Mouse (Mus musculus) left cerebral cortex, adult 9 months (tissue): ENCODE data around the gene Nlgn2.
"Not testable (repeated sequence)": the region's sequence is repeated elsewhere in the genome, so short reads cannot be mapped to it uniquely, and the experiment has no call there.

Source experiments
- DNase-seq, 2 experiments: peaks; one replicate each; pipeline ENCODE4 v3.0.0; 2022; ENCODE audit warnings: low spot score in 2 of 2

Nlgn2 gene

DNA sequence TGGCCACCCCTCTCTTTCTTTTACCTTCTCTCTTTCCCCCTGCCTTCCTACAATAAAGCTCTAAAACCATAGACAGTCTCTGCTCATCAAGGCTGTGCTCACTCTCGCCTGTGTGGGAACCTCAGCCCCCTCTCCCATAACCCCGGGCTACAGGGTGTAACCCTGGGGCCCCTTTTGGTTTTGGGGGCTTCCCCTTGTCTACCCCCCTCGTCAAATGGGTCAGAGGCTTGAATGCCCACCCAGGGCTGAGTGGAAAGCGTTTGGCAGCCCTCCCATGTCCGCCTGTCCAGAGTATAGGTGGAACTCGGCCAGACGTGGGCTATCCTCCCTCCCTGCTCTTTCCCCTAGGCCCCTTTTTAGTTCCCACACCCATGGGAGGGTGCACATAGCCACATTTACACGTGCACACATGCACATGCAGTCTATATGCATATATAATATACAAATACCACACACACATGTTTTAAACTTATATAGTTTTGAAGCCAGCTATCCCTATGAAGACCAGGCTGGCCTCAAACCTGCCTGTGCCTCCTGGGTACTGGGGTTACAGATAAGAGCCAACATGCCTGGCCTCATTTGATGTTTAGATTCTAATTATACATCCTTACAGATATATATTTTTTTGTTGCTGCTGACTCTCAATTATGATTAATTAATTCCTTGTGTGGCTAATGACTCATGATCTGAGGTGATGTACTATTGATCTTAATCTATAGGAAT lies 26.7 kb upstream of the Nlgn2 start:
- no peak for DNase-seq

DNA sequence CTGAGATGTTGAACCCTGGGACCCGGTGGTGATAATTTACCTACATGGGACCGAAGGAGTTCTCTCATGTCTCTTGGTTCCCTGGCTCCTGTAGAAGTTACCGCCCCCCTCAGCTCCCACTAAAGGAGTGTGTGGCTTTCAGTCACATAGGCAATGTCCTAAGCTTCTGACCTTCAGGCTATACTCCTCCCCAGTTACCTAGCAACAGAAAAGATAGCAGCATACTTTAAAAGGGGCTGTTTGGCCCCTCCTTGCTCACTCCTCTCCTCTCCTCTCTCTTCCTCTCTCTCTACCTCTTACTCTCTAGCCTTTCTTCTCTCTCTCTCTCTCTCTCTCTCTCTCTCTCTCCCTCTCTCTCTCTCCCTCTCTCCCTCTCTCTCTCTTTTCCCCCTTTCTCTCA lies 26.1 kb upstream of the Nlgn2 start:
- not testable (repeated sequence) for DNase-seq

- DNase-seq = no peak
These were observed 20.8 kb upstream of the Nlgn2 start, which contains the start of gene Tnk1 for GRCm38 (mm10) chr11:69858113-69858998. Tnk1 (minus strand) TSS chr11:69858730.

DNA sequence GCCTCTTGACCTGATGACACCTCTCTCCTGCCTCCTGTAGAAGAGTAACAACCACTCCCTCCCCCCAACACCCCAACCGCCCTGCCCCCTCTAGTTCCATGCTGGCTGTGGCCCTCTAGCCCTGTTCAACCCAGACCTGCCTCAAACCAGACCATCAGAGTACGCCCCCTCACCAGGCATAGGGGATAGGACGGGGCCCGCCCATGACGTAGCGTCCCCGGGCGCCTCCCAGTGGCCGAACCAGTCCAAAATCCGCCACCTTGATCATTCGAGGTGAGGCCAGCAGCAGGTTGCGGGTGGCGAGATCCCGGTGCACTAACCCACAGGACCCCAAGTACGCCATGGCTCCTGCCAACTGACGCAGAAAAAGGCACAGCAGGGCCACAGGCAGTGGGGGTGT lies 17.8 kb upstream of the Nlgn2 start:
- no peak for DNase-seq

GRCm38 (mm10) chr11:69854680-69855079 lies 17.1 kb upstream of the Nlgn2 start:
- DNase-seq = no peak

DNA sequence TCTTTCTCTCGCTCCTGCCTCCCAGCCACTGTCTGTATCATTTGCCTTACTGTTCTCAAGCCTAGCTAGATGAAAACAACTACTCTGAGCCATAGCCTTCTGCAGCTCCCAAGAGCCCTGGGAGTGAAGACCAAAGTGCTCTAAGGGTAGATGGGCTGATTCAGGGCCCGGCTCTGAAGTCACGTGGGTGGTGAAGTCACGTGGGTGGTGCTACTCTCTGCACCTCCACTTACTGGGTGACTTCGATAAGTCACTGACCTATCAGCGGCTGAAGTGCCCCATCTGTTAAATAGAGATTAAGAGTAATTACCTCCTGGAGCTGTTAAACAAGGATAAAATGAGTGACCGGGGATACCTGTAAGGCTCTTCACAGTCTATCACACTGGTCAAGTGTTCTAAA lies 16.4 kb upstream of the Nlgn2 start:
- no peak for DNase-seq

DNA sequence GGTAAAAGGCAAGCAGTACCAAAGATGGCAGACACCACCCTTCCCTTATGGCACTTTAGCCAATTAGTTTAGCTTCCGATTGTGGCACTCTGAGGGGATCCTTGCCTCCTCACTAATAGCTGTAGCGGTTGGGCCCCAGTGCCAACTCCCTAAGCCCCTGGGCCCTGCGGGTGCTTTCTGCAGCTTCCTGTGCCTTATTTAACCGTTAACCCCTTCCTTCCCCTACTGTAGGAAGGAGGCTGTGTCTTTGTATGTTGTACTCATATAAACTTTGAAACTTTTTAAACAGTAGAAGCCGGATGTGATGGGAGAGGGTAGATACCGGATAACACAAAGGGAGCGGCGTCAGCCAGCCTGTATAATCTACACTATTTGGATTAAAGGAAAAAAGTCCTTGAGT lies 13.2 kb upstream of the Nlgn2 start:
- no peak for DNase-seq

- DNase-seq = no peak
These were observed 12.3 kb upstream of the Nlgn2 start for GRCm38 (mm10) chr11:69849884-69850283.

- no peak for DNase-seq
These were observed 11.5 kb upstream of the Nlgn2 start for GRCm38 (mm10) chr11:69849128-69849527.

DNA sequence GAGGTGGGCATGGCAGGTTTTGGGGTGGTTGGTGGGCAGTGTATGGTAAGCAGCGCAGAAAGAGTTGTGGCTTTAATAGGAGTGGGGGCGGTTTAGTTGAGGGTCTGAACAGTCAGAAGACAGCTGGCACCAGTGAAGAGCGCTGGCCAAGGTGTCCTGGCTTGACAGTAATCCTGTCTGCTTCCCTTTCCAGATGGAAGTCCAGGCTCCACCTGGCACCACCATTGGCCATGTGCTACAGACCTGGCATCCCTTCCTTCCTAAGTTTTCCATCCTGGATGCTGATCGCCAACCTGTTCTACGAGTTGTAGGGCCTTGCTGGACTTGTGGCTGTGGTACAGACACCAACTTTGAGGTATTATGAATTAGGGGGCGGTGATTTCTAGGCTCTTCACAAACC lies 10.4 kb upstream of the Nlgn2 start:
- no peak for DNase-seq

DNA sequence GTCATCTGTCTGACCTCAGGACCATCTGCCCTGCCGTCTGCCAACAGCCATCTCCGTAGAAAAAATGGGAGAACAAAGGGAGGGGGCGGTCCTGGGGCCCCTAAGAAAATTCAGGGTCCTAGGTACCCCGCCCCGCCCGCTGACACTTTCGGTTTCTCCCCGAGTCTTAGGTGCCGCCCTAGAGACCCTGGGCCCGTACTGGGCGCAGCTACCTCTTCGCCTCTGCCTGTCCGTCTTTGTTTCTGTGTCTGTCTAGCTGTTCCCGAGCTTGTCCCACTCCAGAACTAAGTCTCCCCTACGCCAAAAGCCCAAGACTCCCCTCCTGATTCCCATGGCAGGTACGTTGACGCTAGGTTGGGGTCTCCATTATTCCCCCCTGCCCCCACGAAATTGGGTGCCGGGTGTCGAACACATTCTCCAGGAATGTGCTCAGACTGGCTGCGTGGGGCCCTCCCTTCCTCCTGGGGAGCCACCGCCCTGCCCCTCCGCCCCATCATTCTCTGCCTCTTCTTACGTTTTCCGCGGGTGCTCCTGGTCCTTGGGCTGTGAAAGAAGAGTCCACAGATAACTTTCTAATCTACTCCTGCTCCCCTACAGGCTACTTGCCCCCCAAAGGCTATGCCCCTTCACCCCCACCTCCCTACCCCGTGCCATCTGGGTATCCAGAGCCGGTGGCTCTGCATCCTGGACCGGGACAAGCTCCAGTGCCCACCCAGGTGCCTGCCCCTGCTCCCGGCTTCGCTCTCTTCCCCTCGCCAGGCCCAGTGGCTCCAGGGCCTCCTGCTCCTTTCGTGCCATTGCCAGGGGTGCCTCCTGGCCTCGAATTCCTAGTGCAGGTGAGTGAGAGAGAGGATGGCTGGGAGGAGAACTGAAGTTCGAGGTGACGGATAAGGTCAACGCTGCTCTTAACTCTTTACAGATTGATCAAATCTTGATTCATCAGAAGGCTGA lies 9.4 kb upstream of the Nlgn2 start:
- DNase-seq = no peak

GRCm38 (mm10) chr11:69846198-69846680 lies 8.7 kb upstream of the Nlgn2 start, which contains the start of gene Plscr3:
Plscr3 (plus strand) TSS chr11:69846376.
- DNase-seq = peak; percentile 59 to 83

DNA sequence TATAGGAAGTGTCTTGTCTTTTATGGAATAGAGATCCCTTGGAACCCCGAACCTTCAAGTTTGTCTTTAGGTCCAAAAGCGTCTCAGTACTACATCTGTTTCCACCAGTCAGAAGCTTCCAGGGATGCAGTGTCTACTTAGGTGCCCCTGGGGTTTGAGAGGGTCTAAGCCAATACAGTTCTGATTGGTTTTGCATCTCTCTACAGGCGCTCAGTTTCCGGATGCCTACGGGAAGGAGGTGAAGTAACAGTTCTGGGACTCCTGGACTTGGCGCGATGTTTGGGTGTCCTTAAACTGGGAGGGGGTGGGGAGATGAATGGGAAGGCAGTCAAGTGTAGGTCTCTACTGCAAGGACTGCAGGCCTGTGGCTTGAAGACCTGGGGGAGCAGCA lies 1.1 kb upstream of the Nlgn2 start:
- DNase-seq = no peak

DNA sequence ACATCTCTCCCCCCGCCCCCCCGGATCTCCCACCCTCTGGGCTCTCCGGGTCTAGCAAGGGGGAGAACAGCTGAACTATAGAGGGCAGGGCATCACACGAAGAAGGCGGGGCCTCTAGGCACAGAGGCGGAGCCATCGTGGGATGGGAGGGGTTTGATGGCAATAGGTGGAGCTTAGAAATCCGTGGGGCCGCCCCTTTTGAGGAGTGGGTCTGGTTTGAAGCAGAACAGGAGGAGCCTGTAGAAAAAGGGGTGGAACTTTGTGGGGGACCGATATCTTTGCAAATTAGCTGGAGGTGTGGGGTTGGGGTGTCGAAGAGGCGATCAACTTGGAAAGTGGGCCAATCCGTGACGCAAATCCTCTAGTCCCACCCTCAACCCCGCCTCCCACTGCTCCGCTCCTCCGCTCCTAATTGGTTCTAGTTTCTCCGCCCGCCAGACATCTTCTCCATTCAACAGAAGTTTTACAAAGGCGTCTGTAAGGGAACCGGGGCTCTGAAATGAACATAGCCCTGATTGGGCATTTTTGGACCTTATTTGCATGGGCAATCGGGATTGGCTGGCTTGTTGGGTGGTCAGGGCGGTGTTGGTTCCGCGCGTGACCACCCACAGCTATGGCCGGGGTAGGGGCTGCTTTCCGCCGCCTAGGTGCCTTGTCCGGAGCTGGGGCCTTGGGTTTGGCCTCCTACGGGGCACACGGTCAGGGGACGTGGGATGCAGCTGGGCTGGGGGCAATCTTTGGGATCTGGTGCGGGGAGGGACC lies 549 bp upstream of the Nlgn2 start, which contains the start of gene Tmem256:
Tmem256 (plus strand) TSS at position 563 of the 762 bp plus-strand sequence.
- DNase-seq = peak; percentile 99

DNA sequence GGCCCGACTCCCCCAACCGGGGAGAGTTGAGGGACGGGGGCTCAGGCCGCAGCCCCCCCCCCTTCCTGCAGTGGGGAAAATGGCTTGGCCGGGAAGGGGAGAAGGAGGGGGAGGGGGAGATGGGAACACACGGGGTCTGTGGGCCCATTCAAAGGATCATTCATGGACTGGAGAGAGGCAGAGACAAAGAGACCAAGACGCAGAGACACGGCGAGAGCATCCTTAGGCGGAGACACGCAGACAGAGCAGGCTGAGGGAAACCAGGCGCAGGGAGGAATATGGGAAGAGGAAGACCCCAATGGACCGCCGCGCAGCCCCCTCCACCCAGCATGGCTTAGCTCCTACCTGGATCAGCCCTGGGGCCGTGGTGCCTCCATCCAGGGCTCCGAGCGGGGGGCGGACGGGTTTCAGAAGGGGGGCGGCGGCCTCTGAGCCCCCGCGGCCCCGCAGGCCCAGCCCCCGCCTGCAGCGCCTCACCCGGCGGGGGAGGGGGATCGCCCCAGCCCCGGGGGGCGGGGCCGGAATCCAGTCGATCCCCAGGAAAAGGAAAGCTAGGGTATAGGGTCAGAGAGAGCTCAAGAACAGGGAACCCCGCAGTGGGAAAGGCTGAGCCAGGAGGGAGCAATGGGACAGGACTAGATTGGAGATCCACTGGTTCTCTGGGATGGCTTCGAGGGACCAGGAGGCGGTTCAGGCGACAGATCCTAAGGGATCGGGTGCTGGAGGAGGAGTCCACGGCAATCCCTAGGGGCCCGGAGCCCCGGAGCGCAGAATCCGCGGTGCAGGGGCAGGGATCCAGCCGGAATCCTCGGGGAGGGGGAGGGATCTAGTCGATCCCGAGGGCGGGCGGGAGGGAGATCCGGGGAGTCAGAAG lies 644 bp downstream of the Nlgn2 start:
- DNase-seq = peak in 1 of 2 experiments; percentile 37

DNA sequence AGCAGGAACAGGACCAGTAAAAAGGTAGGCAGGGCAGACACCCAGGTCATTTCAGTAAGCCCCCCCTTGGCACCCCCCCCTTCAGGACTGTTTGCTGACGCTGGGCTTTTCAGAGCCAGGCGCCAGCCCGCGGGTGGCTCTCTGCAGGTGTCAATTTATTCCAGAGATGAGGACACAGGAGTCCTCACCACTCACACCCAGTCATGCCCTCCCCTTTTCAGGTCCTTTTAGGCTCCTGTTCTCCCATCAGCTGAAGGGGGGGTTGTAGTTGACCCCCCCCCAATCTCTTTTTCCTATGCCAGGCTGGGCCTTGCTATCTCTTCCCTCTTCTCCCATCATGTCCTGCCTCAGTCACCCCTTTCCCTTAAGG lies 1.6 kb downstream of the Nlgn2 start:
- DNase-seq = no peak

DNA sequence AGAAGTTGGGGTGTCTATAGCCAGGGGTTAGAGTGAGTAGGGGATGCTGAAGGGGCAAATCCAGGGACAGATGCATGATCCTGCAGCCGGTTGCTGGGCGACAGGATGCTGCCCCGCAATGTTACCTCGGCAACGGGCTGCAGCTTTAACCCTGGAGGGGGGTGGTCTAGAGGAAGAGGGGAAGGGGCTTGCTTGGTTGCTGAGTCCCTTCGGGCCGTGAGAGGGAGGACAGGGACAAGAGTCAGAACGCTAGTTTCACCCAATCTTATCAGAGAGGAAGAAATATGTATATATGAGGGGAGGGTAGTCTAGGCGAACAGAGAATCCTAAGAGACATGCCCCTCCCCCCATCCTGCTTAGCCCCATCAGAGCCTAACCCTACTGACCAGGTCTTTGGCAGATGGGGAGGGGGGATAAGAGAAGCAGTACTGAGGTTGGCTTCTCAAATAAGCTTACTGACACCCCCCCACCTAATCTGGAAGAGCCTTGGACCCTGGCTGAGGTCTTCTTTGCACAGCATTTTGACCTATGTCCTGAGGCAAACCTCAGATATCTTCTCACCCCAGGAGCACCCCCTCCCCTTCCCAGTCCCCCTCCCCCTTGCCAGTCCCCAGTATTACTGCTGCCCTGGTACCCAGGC lies 2.1 kb downstream of the Nlgn2 start:
- DNase-seq = no peak

DNA sequence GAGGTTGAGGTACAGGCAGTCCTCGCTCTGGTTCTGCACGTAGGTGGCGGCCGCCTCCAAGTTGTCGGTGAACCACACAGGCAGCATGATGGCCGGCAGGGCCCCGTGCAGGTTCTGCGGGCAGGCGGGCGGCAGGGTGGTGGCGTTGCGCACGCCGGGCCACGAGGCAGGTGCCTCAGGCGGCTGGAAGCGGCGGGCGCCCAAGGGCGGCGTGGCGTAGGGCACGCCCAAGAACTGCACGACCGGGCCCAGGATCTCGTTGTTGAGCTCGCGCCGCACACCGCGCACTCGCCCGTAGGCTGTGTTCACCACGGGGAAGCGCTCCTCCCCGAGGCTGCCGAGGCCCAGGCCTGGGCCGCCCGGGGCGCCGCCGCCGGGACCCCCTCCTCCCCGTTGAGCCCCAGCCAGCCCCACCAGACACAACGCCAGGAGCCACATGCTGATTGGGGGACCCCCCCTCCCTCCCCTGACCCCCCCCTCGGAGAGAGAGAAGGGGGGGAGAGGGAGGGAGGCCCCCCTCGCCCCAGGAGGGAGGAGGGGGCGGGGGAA lies 3.5 kb downstream of the Nlgn2 start:
- no peak for DNase-seq

DNA sequence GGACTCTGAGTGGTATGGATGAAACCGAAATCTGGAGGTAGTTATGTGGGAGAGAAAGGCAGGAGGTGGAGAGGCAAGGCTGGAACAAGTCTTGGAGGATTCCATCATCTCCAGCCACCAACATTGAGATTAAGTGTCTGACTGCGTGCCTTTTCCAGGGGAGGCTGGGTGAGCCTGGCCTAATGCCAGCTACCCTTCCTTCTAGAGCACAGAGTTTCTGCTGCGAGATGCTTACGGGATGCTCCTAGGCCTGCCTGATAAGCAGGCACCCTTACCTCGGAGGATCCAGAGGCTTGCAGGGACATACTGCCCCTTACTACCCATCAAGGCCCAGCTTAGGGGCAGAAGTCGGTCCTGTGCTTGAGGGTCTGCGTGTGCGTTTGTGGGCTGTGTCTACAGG lies 4.0 kb downstream of the Nlgn2 start:
- no peak for DNase-seq
